In genomic region chr1:178847569-178847968, GRCm38 (mm10) we compare ENCODE assay signal across 18 mouse cellular contexts.
"Had no signal": no experiment of that assay in that cellular context is flagged by ENCODE, and none has a peak within 500 bp of the region (broad histone marks: within the 10 kb centered on the region; RNA-seq: fewer than 3 reads in every experiment).

No protein-coding gene starts in this region.

- H3K4me3 ChIP-seq: lung, embryonic 15.5 days; megakaryocyte, embryonic 14.5 days; midbrain, embryonic 13.5 days; midbrain, embryonic 15.5 days; neural tube, embryonic 12.5 days; stomach, embryonic 15.5 days had no signal

- ATAC-seq: liver, postnatal 0 days; lung, postnatal 0 days had no signal

- H3K27ac ChIP-seq: lung, embryonic 15.5 days; macrophage; midbrain, embryonic 15.5 days; neural tube, embryonic 12.5 days; stomach, embryonic 15.5 days; stomach, postnatal 0 days had no signal

- H3K27me3 ChIP-seq: lung, embryonic 15.5 days; megakaryocyte, embryonic 14.5 days; midbrain, embryonic 13.5 days; midbrain, embryonic 15.5 days; neural tube, embryonic 12.5 days; stomach, embryonic 15.5 days had no signal

- H3K4me2 ChIP-seq: lung, embryonic 15.5 days; midbrain, embryonic 11.5 days; midbrain, embryonic 13.5 days; midbrain, embryonic 15.5 days; neural tube, embryonic 12.5 days; stomach, embryonic 15.5 days had no signal

- DNase-seq: liver, postnatal 0 days; lung, adult 2 months; lung, postnatal 14 days; lung, postnatal 36 days; right cerebral cortex, postnatal 14 days; thymus, adult 2 months; thymus, postnatal 25 days; thymus, postnatal 4 days had no signal

- H3K36me3 ChIP-seq: lung, embryonic 15.5 days; midbrain, embryonic 13.5 days; midbrain, embryonic 15.5 days; neural tube, embryonic 12.5 days; stomach, embryonic 15.5 days had no signal

- H3K4me1 ChIP-seq: lung, embryonic 15.5 days; megakaryocyte, embryonic 14.5 days; neural tube, embryonic 12.5 days; stomach, embryonic 15.5 days had no signal

- H3K9me3 ChIP-seq: lung, embryonic 15.5 days; megakaryocyte, embryonic 14.5 days; midbrain, embryonic 13.5 days; midbrain, embryonic 15.5 days; neural tube, embryonic 12.5 days; stomach, embryonic 15.5 days had no signal

- H3K9ac ChIP-seq: liver, postnatal 0 days; lung, embryonic 15.5 days; midbrain, embryonic 13.5 days; midbrain, embryonic 15.5 days; neural tube, embryonic 12.5 days; stomach, embryonic 15.5 days had no signal
